Mouse (Mus musculus) midbrain, embryonic 11.5 days (tissue): ENCODE data around the gene Amotl2. TPM values are rescaled to one million over a fixed set of nuclear protein-coding genes. Genes with fewer than 3 reads are reported as not detected.
A peak's percentile ranks its signal among the peaks of the same experiment; 100 is the strongest.

ENCODE experiments used
- ATAC-seq: fragments of 200-750 bp; cut with Nextera tagmentation; 2 replicates; pipeline ENCODE4 v1.8.0; 2017; ENCODE audit warnings: moderate TSS enrichment, moderate library complexity; ENCODE audit not compliant: low FRiP score
- DNase-seq: peaks from one replicate; pipeline ENCODE4 v3.0.0; 2015; ENCODE audit warnings: low spot score; ENCODE audit errors: missing footprints
- H3K27ac ChIP-seq: fragments of 300-500 bp; sonication (generic); 2 replicates; pipeline ENCODE4 v1.5.1; 2014; ENCODE audit warnings: low read depth, low read length
- H3K27me3 ChIP-seq: fragments of 300-500 bp; sonication (generic); 2 replicates; pipeline ENCODE4 v1.6.1; 2014; ENCODE audit warnings: mild to moderate bottlenecking, low read length, moderate library complexity, mixed read lengths; ENCODE audit not compliant: control insufficient read depth, insufficient read depth
- H3K36me3 ChIP-seq: fragments of 300-500 bp; sonication (generic); 2 replicates; pipeline ENCODE4 v1.6.1; 2014; ENCODE audit warnings: mild to moderate bottlenecking, low read length, moderate library complexity, mixed read lengths; ENCODE audit not compliant: control insufficient read depth, insufficient read depth
- H3K4me1 ChIP-seq: fragments of 300-500 bp; sonication (generic); 2 replicates; pipeline ENCODE4 v1.6.1; 2014; ENCODE audit warnings: low read length; ENCODE audit not compliant: control insufficient read depth, insufficient read depth
- H3K4me2 ChIP-seq: fragments of 300-500 bp; sonication (generic); 2 replicates; pipeline ENCODE4 v1.6.1; 2014; ENCODE audit warnings: mild to moderate bottlenecking, moderate library complexity
- H3K4me3 ChIP-seq: fragments of 300-500 bp; sonication (generic); 2 replicates; pipeline ENCODE4 v1.5.1; 2014; ENCODE audit warnings: low read depth, low read length
- H3K9ac ChIP-seq: fragments of 300-500 bp; sonication (generic); 2 replicates; pipeline ENCODE4 v1.6.1; 2014; ENCODE audit warnings: low read length
- H3K9me3 ChIP-seq: fragments of 300-500 bp; sonication (generic); 2 replicates; pipeline ENCODE4 v1.6.1; 2016; ENCODE audit warnings: low read length; ENCODE audit not compliant: control insufficient read depth
- WGBS: fragments of 180-500 bp; shearing (Covaris S2); extraction: QIAGEN DNeasy Blood & Tissue Kit; methylation state at CpG from one replicate; pipeline ENCODE4 v1.1.7; 2014; 5-methylcytosine and 5-hydroxymethylcytosine counted together
- polyA plus RNA-seq: library from polyadenylated mRNA; unstranded; fragments of >200 nt; fragmentation: Nextera tagmentation; extraction: Ambion mirVana; gene quantifications from 2 replicates; pipeline ENCODE4 v1.2.1, GENCODE M21; 2014

Gene Amotl2
- polyA plus RNA-seq, 1 experiment from 2014 or later = 58.0 TPM

DNA sequence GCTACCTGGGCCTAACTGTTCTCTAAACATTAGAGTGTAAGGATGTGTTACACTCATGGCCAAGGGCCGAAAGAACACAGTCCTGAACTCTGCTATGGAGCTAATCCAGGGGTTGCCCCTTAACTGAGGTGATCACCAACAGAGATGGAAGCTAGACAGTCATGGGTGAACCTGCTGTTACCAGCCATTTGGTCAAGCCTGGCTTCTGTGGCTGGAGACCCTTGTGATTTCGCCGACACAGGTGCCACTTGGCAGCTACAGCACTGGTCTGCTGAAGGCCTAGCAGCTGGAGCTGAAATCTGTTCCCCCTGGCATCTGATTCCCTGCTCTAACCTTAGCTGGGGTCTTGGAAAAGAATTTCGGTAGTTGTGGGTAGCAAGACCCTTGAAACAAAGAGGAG is 6.3 kb downstream of the Amotl2 start:
- Histone ChIP-seq H3K4me1 (peaks cover 72% of the 10 kb centered on the region), H3K4me2 (peak overlapping the region; percentile 83), H3K27me3 (no peaks in the 10 kb centered on the region), H3K9ac (no peak overlapping the region), H3K27ac (no peak overlapping the region), H3K36me3 (peaks cover 45% of the 10 kb centered on the region), H3K4me3 (peak overlapping the region; percentile 85; the same call in 1 of the 2 replicates), H3K9me3 (no peaks in the 10 kb centered on the region)
- ATAC-seq = no peak
- 90% methylated on average over 4 of the region's 4 CpGs for WGBS
- no peak for DNase-seq

GRCm38 (mm10) chr9:102723241-102723709 is 6.8 kb downstream of the Amotl2 start:
- H3K9ac ChIP-seq = no peak overlapping the region

GRCm38 (mm10) chr9:102723990-102724461 is 7.6 kb downstream of the Amotl2 start:
- peaks cover 55% of the 10 kb centered on the region for H3K36me3 ChIP-seq
- WGBS = 25% methylated on average over 4 of the region's 4 CpGs
- DNase-seq (peak; percentile 85), ATAC-seq (peak; percentile 50)
- H3K4me1 ChIP-seq = peaks cover 72% of the 10 kb centered on the region
- no peaks in the 10 kb centered on the region for H3K27me3 ChIP-seq
- H3K9me3 ChIP-seq = no peaks in the 10 kb centered on the region
- H3K4me2 ChIP-seq = no peak overlapping the region
- no peak overlapping the region for H3K4me3 ChIP-seq
- H3K9ac ChIP-seq = no peak overlapping the region
- H3K27ac ChIP-seq = no peak overlapping the region

More at GRCm38 (mm10) chr9:102723241-102723709, 6.8 kb downstream of the Amotl2 start:
- Histone ChIP-seq H3K4me2 (peak overlapping the region; percentile 83; the same call in 1 of the 2 replicates), H3K27me3 (no peaks in the 10 kb centered on the region), H3K27ac (peak overlapping the region; percentile 52), H3K4me3 (no peak overlapping the region), H3K36me3 (peaks cover 48% of the 10 kb centered on the region), H3K4me1 (peaks cover 72% of the 10 kb centered on the region), H3K9me3 (no peaks in the 10 kb centered on the region)
- no peak for ATAC-seq
- DNase-seq = peak; percentile 85
- WGBS = 85% methylated on average over 12 of the region's 12 CpGs

DNA sequence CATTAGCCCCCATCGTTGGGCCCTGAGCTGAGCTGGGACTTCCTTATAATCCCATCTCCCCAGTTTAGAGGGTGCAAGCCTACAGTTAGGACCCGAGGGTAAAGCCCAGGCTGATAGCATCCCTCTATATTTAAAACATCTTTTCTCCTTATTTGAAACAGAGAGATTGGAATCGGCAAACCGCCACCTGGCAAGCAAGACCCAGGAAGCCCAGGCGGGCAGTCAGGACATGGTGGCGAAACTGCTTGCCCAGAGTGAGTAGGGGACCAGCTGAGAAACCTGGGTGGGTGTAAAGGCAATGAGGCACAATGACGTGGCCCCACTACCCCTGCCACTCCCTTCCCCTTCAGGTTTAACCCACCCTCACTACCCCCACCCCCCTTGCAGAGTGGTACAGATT is 8.5 kb downstream of the Amotl2 start:
- Histone ChIP-seq H3K4me3 (no peak overlapping the region), H3K36me3 (peaks cover 64% of the 10 kb centered on the region), H3K27ac (no peak overlapping the region), H3K9ac (no peak overlapping the region), H3K4me2 (no peak overlapping the region), H3K9me3 (no peaks in the 10 kb centered on the region), H3K27me3 (no peaks in the 10 kb centered on the region), H3K4me1 (peaks cover 66% of the 10 kb centered on the region)
- ATAC-seq = no peak
- 76% methylated on average over 7 of the region's 7 CpGs for WGBS
- peak; percentile 79 for DNase-seq

GRCm38 (mm10) chr9:102725958-102726654 is 9.6 kb downstream of the Amotl2 start:
- 2% methylated on average over 20 of the region's 22 CpGs for WGBS

GRCm38 (mm10) chr9:102726811-102727210 is 10.3 kb downstream of the Amotl2 start:
- peak overlapping the region; percentile 56; the same call in 1 of the 2 replicates for H3K27ac ChIP-seq
- DNase-seq (no peak), ATAC-seq (no peak)
- WGBS = 64% methylated on average over 3 of the region's 3 CpGs
- no peaks in the 10 kb centered on the region for H3K9me3 ChIP-seq
- H3K4me2 ChIP-seq = no peak overlapping the region
- no peak overlapping the region for H3K9ac ChIP-seq
- H3K36me3 ChIP-seq = peaks cover 70% of the 10 kb centered on the region
- H3K27me3 ChIP-seq = no peaks in the 10 kb centered on the region
- H3K4me1 ChIP-seq = peaks cover 47% of the 10 kb centered on the region
- no peak overlapping the region for H3K4me3 ChIP-seq

More at GRCm38 (mm10) chr9:102725958-102726654, 9.6 kb downstream of the Amotl2 start:
- Histone ChIP-seq H3K4me1 (peaks cover 54% of the 10 kb centered on the region), H3K9ac (peak overlapping the region; percentile 33; the same call in 1 of the 2 replicates), H3K4me2 (peak overlapping the region; percentile 16), H3K4me3 (0 out of 2 replicates have a peak overlapping the region, but pooled peaks have one; percentile 1), H3K27me3 (no peaks in the 10 kb centered on the region), H3K27ac (peak overlapping the region; percentile 56; the same call in 1 of the 2 replicates), H3K9me3 (no peaks in the 10 kb centered on the region), H3K36me3 (peaks cover 66% of the 10 kb centered on the region)
- peak; percentile 66 for ATAC-seq
- DNase-seq = peak; percentile 96

DNA sequence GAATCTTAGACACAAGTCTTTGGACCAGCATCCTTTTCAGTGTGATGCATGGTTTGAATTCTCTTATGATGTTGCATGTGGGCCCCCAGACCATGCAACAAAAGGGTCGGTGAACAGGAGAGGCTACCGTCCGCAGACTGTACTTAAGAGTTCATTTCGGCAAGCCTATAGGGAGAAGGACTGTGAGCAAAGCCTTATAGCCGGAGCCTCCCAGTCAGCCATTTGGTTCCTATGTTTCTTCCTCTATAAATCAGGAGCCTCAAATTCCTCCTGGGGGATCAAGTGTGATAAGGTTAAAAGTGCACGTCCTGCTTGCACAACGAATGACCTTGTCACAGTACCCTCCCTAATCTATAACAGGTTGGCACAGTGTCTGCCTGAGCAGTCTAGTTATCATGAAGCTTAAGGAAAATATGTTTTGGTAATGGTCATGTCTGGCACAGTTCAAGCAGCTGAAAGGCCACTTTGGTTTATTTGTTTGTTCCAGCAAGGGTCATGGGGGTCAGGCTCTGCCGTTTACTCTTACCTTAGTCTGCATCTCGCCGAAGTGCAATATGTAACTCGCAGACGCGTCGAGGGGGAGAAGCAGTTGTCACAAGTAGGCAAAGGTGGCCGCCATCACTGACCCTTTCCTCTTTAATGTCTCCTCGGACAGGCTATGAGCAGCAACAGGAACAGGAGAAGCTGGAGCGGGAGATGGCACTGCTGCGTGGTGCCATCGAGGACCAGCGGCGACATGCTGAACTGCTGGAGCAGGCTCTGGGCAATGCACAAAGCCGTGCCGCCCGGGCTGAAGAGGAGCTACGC is 11.4 kb downstream of the Amotl2 start:
- WGBS = 90% methylated on average over 25 of the region's 25 CpGs
- no peak overlapping the region for H3K27ac ChIP-seq
- peak; percentile 79 for DNase-seq
- no peak overlapping the region for H3K9ac ChIP-seq
- H3K27me3 ChIP-seq = no peaks in the 10 kb centered on the region
- ATAC-seq = no peak
- H3K4me1 ChIP-seq = peaks cover 37% of the 10 kb centered on the region
- no peak overlapping the region for H3K4me2 ChIP-seq
- peaks cover 69% of the 10 kb centered on the region for H3K36me3 ChIP-seq
- H3K4me3 ChIP-seq = no peak overlapping the region
- H3K9me3 ChIP-seq = no peaks in the 10 kb centered on the region

GRCm38 (mm10) chr9:102728469-102728747 is 11.9 kb downstream of the Amotl2 start:
- Histone ChIP-seq H3K9ac (no peak overlapping the region), H3K36me3 (peaks cover 64% of the 10 kb centered on the region), H3K4me1 (peaks cover 31% of the 10 kb centered on the region), H3K4me2 (no peak overlapping the region), H3K27me3 (no peaks in the 10 kb centered on the region), H3K27ac (no peak overlapping the region), H3K4me3 (no peak overlapping the region), H3K9me3 (no peaks in the 10 kb centered on the region)
- WGBS = 91% methylated on average over 9 of the region's 9 CpGs
- DNase-seq (peak; percentile 23), ATAC-seq (no peak)
